Mouse (Mus musculus) ES-E14 (cell line): ENCODE measurements around the gene Meig1. TPM values are rescaled to one million over a fixed set of nuclear protein-coding genes. Genes with fewer than 3 reads are reported as not detected.

Source experiments
- DNase-seq: peaks from one replicate; pipeline ENCODE4 v3.0.0-alpha.2; 2013; ENCODE audit warnings: low read depth, low spot score
- H3K27ac ChIP-seq: 2 replicates; pipeline ENCODE4 v1.5.1; 2012; ENCODE audit warnings: low read depth, mild to moderate bottlenecking, low read length, moderate library complexity, mixed read lengths; ENCODE audit not compliant: poor library complexity, insufficient read depth, severe bottlenecking
- H3K36me3 ChIP-seq: 2 replicates; pipeline ENCODE4 v1.6.1; 2012; ENCODE audit warnings: mild to moderate bottlenecking, low read length, moderate library complexity, mixed read lengths; ENCODE audit not compliant: control insufficient read depth, poor library complexity, insufficient read depth, severe bottlenecking
- H3K4me1 ChIP-seq, 2 experiments: fragments of 150-350 bp in 1 of 2; sonication (generic) in 1 of 2; 2 replicates each; pipeline ENCODE4 v1.6.1; 2012; ENCODE audit warnings: low read length in 2 of 2, mild to moderate bottlenecking in 1 of 2, mixed read lengths in 1 of 2; ENCODE audit not compliant: control insufficient read depth in 2 of 2, insufficient read depth in 2 of 2, poor library complexity in 1 of 2
- H3K4me3 ChIP-seq, 2 experiments: fragments of 150-350 bp in 1 of 2; sonication (generic) in 1 of 2; 2 replicates each; pipeline ENCODE4 v1.5.1; 2012; ENCODE audit warnings: low read length in 2 of 2, low read depth in 1 of 2, mild to moderate bottlenecking in 1 of 2, mixed read lengths in 1 of 2; ENCODE audit not compliant: insufficient read depth in 1 of 2, poor library complexity in 1 of 2, severe bottlenecking in 1 of 2
- H3K9ac ChIP-seq: 2 replicates; pipeline ENCODE4 v1.6.1; 2012; ENCODE audit warnings: low read depth, mild to moderate bottlenecking, low read length, mixed read lengths; ENCODE audit not compliant: poor library complexity, insufficient read depth, severe bottlenecking
- H3K9me3 ChIP-seq: fragments of 150-350 bp; sonication (generic); 2 replicates; pipeline ENCODE4 v1.6.1; 2012; ENCODE audit warnings: low read depth, mild to moderate bottlenecking, low read length; ENCODE audit not compliant: control insufficient read depth, insufficient read depth
- CHD2 ChIP-seq: IDR thresholded peaks from 2 replicates; pipeline ENCODE4 v1.6.1; 2014; ENCODE audit warnings: mild to moderate bottlenecking, low read depth, low read length, inconsistent platforms
- HCFC1 ChIP-seq: IDR thresholded peaks from 2 replicates; pipeline ENCODE4 v1.6.1; 2012; ENCODE audit warnings: low read length, inconsistent platforms, borderline replicate concordance; ENCODE audit not compliant: insufficient read depth
- MAFK ChIP-seq: IDR thresholded peaks from 2 replicates; pipeline ENCODE4 v1.6.1; 2014; ENCODE audit warnings: mild to moderate bottlenecking, low read depth, low read length, inconsistent platforms; ENCODE audit not compliant: insufficient read depth
- ZC3H11A ChIP-seq: IDR thresholded peaks from 2 replicates; pipeline ENCODE4 v1.6.1; 2012; ENCODE audit warnings: low read depth, mild to moderate bottlenecking, inconsistent platforms, low read length, borderline replicate concordance
- ZNF384 ChIP-seq: IDR thresholded peaks from 2 replicates; pipeline ENCODE4 v1.6.1; 2012; ENCODE audit warnings: low read depth, low read length, inconsistent platforms
- in situ Hi-C, 2 experiments: fragments of 600-800 bp; cut with MboI; formaldehyde crosslinking; loops; one replicate each; pipeline ENCODE4 v1.15.1; 2025; ENCODE audit warnings: low sequenced_read_pairs in 2 of 2, inconsistent platforms in 1 of 2; ENCODE audit not compliant: unreplicated experiment in 2 of 2
- total RNA-seq: library from RNA; depleted of rRNA; stranded (reverse); fragments of 300-350 nt; gene quantifications from 2 replicates; pipeline ENCODE4 v1.2.3, GENCODE M21; 2012; rRNA removed

Meig1 gene
- total RNA-seq, 1 experiment = not detected

GRCm38 (mm10) chr2:3365127-3365526 lies 57.3 kb downstream of the Meig1 start:
- Histone ChIP-seq H3K36me3 (no peaks in the 10 kb centered on the region), H3K27ac (no peak overlapping the region), H3K4me1 (no peaks in the 10 kb centered on the region), H3K9ac (no peak overlapping the region), H3K4me3 (no peak overlapping the region), H3K9me3 (no peaks in the 10 kb centered on the region)
- no peak for DNase-seq
- in situ Hi-C loops = no loop called here
- TF ChIP-seq MAFK (no peak), ZC3H11A (no peak), ZNF384 (no peak), CHD2 (no peak), HCFC1 (no peak)

- Histone ChIP-seq H3K9me3 (no peaks in the 10 kb centered on the region), H3K36me3 (no peaks in the 10 kb centered on the region), H3K4me1 (no peaks in the 10 kb centered on the region), H3K9ac (no peak overlapping the region), H3K4me3 (no peak overlapping the region), H3K27ac (no peak overlapping the region)
- TF ChIP-seq CHD2 (no peak), HCFC1 (no peak), ZC3H11A (no peak), ZNF384 (no peak), MAFK (no peak)
- in situ Hi-C loops = no loop called here
- no peak for DNase-seq
Observed at GRCm38 (mm10) chr2:3361067-3361466, 61.4 kb downstream of the Meig1 start.

Other genes with a start within 250 kb of the Meig1 start
- 34.1 and 36.8 TPM in 2 replicates for gene Nmt2, start 138.4 kb downstream of the Meig1 start, total RNA-seq
- 12.0 and 20.2 TPM in 2 replicates for gene Rpp38, start 90.0 kb downstream of the Meig1 start, total RNA-seq
- 2.5 and 3.7 TPM in 2 replicates for gene Acbd7, start 86.5 kb downstream of the Meig1 start, total RNA-seq
- gene Olah, start 25.4 kb downstream of the Meig1 start, total RNA-seq = not detected in 2 replicates
- 8.3 and 12.0 TPM in 2 replicates for gene Dclre1c, start 1.5 kb upstream of the Meig1 start, total RNA-seq
- gene Suv39h2, start 52.4 kb upstream of the Meig1 start, total RNA-seq = 21.3 and 22.8 TPM in 2 replicates
- gene Gm45902, start 90.1 kb upstream of the Meig1 start, total RNA-seq = 8.2 and 10.2 TPM in 2 replicates
- 114 and 149 TPM in 2 replicates for gene Hspa14, start 90.2 kb upstream of the Meig1 start, total RNA-seq
- gene Cdnf, start 90.4 kb upstream of the Meig1 start, total RNA-seq = 0.48 and 0.58 TPM in 2 replicates
- gene Fam107b, start 147.8 kb upstream of the Meig1 start, total RNA-seq = 7.3 and 15.0 TPM in 2 replicates